Mouse (Mus musculus): ENCODE data around the gene Slc6a16. TPM values are rescaled to one million over a fixed set of nuclear protein-coding genes. Genes with fewer than 3 reads are reported as not detected.
A peak's percentile ranks its signal among the peaks of the same experiment; 100 is the strongest.

Slc6a16 gene
- total and polyA plus RNA-seq, 3 experiments: 0.27 TPM; not detected in 2

GRCm38 (mm10) chr7:45233580-45234332, 7.1 kb upstream of the Slc6a16 start:
- ATAC-seq (ENCODE audit: extremely low read depth, insufficient number of reproducible peaks, low FRiP score, poor library complexity, severe bottlenecking): no peak
- H3K4me1 ChIP-seq (ENCODE audit: insufficient read depth, low read depth, low read length): peaks cover 45% of the 10 kb centered on the region
- DNase-seq (ENCODE audit: low spot score): no peak
- no peak overlapping the region for H3K4me3 ChIP-seq (ENCODE audit: low read depth, low read length)
- no peaks in the 10 kb centered on the region for H3K9me3 ChIP-seq (replicated peaks)
- TF ChIP-seq POLR2AphosphoS5 (IDR thresholded peaks at IDR 0.05; ENCODE audit: insufficient replicate concordance, low read depth, low read length) (no peak), GATA2 (IDR thresholded peaks at IDR 0.05; ENCODE audit: borderline replicate concordance, low read depth, low read length) (no peak), CTCF (IDR thresholded peaks at IDR 0.05; ENCODE audit: low read depth, low read length) (no peak), GATA1 (IDR thresholded peaks at IDR 0.05; ENCODE audit: borderline replicate concordance, low read length) (no peak), TAL1 (conservative IDR thresholded peaks at IDR 0.05; ENCODE audit: low read depth, low read length) (no peak)
- peaks cover 60% of the 10 kb centered on the region for H3K36me3 ChIP-seq (replicated peaks)
- peaks cover 9% of the 10 kb centered on the region for H3K27me3 ChIP-seq (ENCODE audit: insufficient read depth, low read length)

- peaks cover 60% of the 10 kb centered on the region for H3K36me3 ChIP-seq (replicated peaks)
- no peak for ATAC-seq (ENCODE audit: extremely low read depth, insufficient number of reproducible peaks, low FRiP score, poor library complexity, severe bottlenecking)
- peaks cover 51% of the 10 kb centered on the region for H3K4me1 ChIP-seq (ENCODE audit: insufficient read depth, low read depth, low read length)
- H3K4me3 ChIP-seq (ENCODE audit: low read depth, low read length): no peak overlapping the region
- no peak for DNase-seq (ENCODE audit: low spot score)
- H3K9me3 ChIP-seq (replicated peaks): no peaks in the 10 kb centered on the region
- peaks cover 3% of the 10 kb centered on the region for H3K27me3 ChIP-seq (ENCODE audit: insufficient read depth, low read length)
- no peak for TF ChIP-seq POLR2AphosphoS5 (IDR thresholded peaks at IDR 0.05; ENCODE audit: insufficient replicate concordance, low read depth, low read length)
- no peak for TF ChIP-seq TAL1 (conservative IDR thresholded peaks at IDR 0.05; ENCODE audit: low read depth, low read length)
- TF ChIP-seq CTCF (IDR thresholded peaks at IDR 0.05; ENCODE audit: low read depth, low read length): no peak
- TF ChIP-seq GATA1 (IDR thresholded peaks at IDR 0.05; ENCODE audit: borderline replicate concordance, low read length): no peak
- no peak for TF ChIP-seq GATA2 (IDR thresholded peaks at IDR 0.05; ENCODE audit: borderline replicate concordance, low read depth, low read length)
Observed at GRCm38 (mm10) chr7:45234333-45234841, 6.5 kb upstream of the Slc6a16 start.

- ATAC-seq (ENCODE audit: extremely low read depth, insufficient number of reproducible peaks, low FRiP score, poor library complexity, severe bottlenecking): no peak
- H3K4me3 ChIP-seq (ENCODE audit: low read depth, low read length): no peak overlapping the region; the same call in 1 of the 2 replicates
- H3K36me3 ChIP-seq (replicated peaks): peaks cover 60% of the 10 kb centered on the region
- H3K9me3 ChIP-seq (replicated peaks): no peaks in the 10 kb centered on the region
- H3K4me1 ChIP-seq (ENCODE audit: insufficient read depth, low read depth, low read length): peaks cover 58% of the 10 kb centered on the region
- no peak for DNase-seq (ENCODE audit: low spot score)
- no peak for TF ChIP-seq GATA2 (IDR thresholded peaks at IDR 0.05; ENCODE audit: borderline replicate concordance, low read depth, low read length)
- TF ChIP-seq CTCF (IDR thresholded peaks at IDR 0.05; ENCODE audit: low read depth, low read length): no peak
- TF ChIP-seq POLR2AphosphoS5 (IDR thresholded peaks at IDR 0.05; ENCODE audit: insufficient replicate concordance, low read depth, low read length): no peak
- no peak for TF ChIP-seq TAL1 (conservative IDR thresholded peaks at IDR 0.05; ENCODE audit: low read depth, low read length)
- H3K27me3 ChIP-seq (ENCODE audit: insufficient read depth, low read length): no peaks in the 10 kb centered on the region
Observed at GRCm38 (mm10) chr7:45234922-45235571, 5.8 kb upstream of the Slc6a16 start.

- no peak for ATAC-seq (ENCODE audit: extremely low read depth, insufficient number of reproducible peaks, low FRiP score, poor library complexity, severe bottlenecking)
- Histone ChIP-seq H3K27me3 (ENCODE audit: insufficient read depth, low read length) (peaks cover 3% of the 10 kb centered on the region; the same call in 1 of the 2 replicates), H3K4me3 (ENCODE audit: low read depth, low read length) (no peak overlapping the region; the same call in 1 of the 2 replicates), H3K4me1 (ENCODE audit: insufficient read depth, low read depth, low read length) (peaks cover 59% of the 10 kb centered on the region), H3K36me3 (replicated peaks) (peaks cover 60% of the 10 kb centered on the region), H3K9me3 (replicated peaks) (no peaks in the 10 kb centered on the region)
- TF ChIP-seq POLR2AphosphoS5 (IDR thresholded peaks at IDR 0.05; ENCODE audit: insufficient replicate concordance, low read depth, low read length) (no peak), TAL1 (conservative IDR thresholded peaks at IDR 0.05; ENCODE audit: low read depth, low read length) (no peak), CTCF (IDR thresholded peaks at IDR 0.05; ENCODE audit: low read depth, low read length) (no peak)
- DNase-seq (ENCODE audit: low spot score): no peak
Observed at GRCm38 (mm10) chr7:45235656-45236180, 5.2 kb upstream of the Slc6a16 start.

GRCm38 (mm10) chr7:45237747-45238699, 2.9 kb upstream of the Slc6a16 start:
- ATAC-seq (ENCODE audit: extremely low read depth, insufficient number of reproducible peaks, low FRiP score, poor library complexity, severe bottlenecking) (no peak), DNase-seq (ENCODE audit: low spot score) (no peak)
- Histone ChIP-seq H3K36me3 (replicated peaks) (peaks cover 44% of the 10 kb centered on the region), H3K4me1 (ENCODE audit: insufficient read depth, low read depth, low read length) (peaks cover 55% of the 10 kb centered on the region), H3K27me3 (ENCODE audit: insufficient read depth, low read length) (peaks cover 9% of the 10 kb centered on the region; the same call in 1 of the 2 replicates), H3K4me3 (ENCODE audit: low read depth, low read length) (peak overlapping the region; percentile 73), H3K9me3 (replicated peaks) (no peaks in the 10 kb centered on the region)
- no peak for TF ChIP-seq POLR2AphosphoS5 (IDR thresholded peaks at IDR 0.05; ENCODE audit: insufficient replicate concordance, low read depth, low read length)

Data from G1E (cell line).